Mouse (Mus musculus): Measurements from ENCODE around the gene Adam12.

GRCm38 (mm10) chr7:133933378-133933777 is 298.6 kb downstream of the Adam12 start:
- TF ChIP-seq CTCF (IDR thresholded peaks at IDR 0.05; ENCODE audit: low read depth) (no peak), EP300 (optimal IDR thresholded peaks at IDR 0.05) (no peak)

All from stomach, postnatal 0 days (tissue).